Mouse (Mus musculus): ENCODE measurements at regions not wholly inside any gene's neighbourhood (a gene's known extent, or its start where the extent isn't known, plus 50 kb on each side); places are given as distances from the start of the nearest gene placed in this dataset.

GRCm38 (mm10) chr2:79048020-79048419 is 180.1 kb downstream of the Ube2e3 start:
- TF ChIP-seq CTCF (IDR thresholded peaks at IDR 0.05; ENCODE audit: low read depth) = no peak
- TF ChIP-seq EP300 (IDR thresholded peaks at IDR 0.05; ENCODE audit: low read depth) = no peak

Measured in liver, embryonic 14.5 days (tissue).